ENCODE assay signal across 8 mouse cellular contexts in genomic region chr19:46960101-46961046, GRCm38 (mm10). TPM values are rescaled to one million over a fixed set of nuclear protein-coding genes. Genes with fewer than 3 reads are reported as not detected.
DNase-seq lines count a peak whose midpoint lies in the region; ATAC-seq and TF ChIP-seq lines count a peak whose summit lies in the region.

No protein-coding gene starts in this region.

- peak overlapping the region; percentile 83 for H3K4me3 ChIP-seq in left cerebral cortex, adult 2 months
- H3K4me3 ChIP-seq in cortical plate, adult 2 months (ENCODE audit: insufficient read depth, low read length): peak overlapping the region; percentile 62
- peak overlapping the region; percentile 79 for H3K4me3 ChIP-seq in hindbrain, postnatal 0 days (ENCODE audit: low read length)
- peak overlapping the region; percentile 70 for H3K4me3 ChIP-seq in neural tube, embryonic 12.5 days

- no peak for DNase-seq in left cerebral cortex, adult 2 months (ENCODE audit: extremely low spot score in 1 of 2, low spot score in 2 of 2)
- no peak for DNase-seq in left cerebral cortex, adult 11 months (ENCODE audit: low spot score)
- no peak for DNase-seq in hindbrain, postnatal 0 days (ENCODE audit: low spot score)
- DNase-seq in adipocyte (ENCODE audit: low spot score): no peak
- DNase-seq in adrenal gland, adult 8-10 months: no peak
- no peak for DNase-seq in MN1 (ENCODE audit: low spot score)

- H3K27me3 ChIP-seq in hindbrain, postnatal 0 days (ENCODE audit: insufficient read depth, low read length): no peaks in the 10 kb centered on the region
- H3K27me3 ChIP-seq in neural tube, embryonic 12.5 days (replicated peaks): no peaks in the 10 kb centered on the region

- TF ChIP-seq POLR2A in cortical plate, adult 2 months (IDR thresholded peaks at IDR 0.05; ENCODE audit: extremely low read depth, insufficient read depth, low read length): no peak

- H3K4me2 ChIP-seq in hindbrain, postnatal 0 days (ENCODE audit: low read depth, low read length): peak overlapping the region; percentile 73
- H3K4me2 ChIP-seq in neural tube, embryonic 12.5 days (replicated peaks): peak overlapping the region; percentile 73

- H3K36me3 ChIP-seq in hindbrain, postnatal 0 days (ENCODE audit: insufficient read depth, low read length): no peaks in the 10 kb centered on the region
- H3K36me3 ChIP-seq in neural tube, embryonic 12.5 days: no peaks in the 10 kb centered on the region

- 73% methylated on average over 13 of the region's 13 CpGs for WGBS in hindbrain, postnatal 0 days
- WGBS in neural tube, embryonic 12.5 days: 84% methylated on average over 13 of the region's 13 CpGs

- peak overlapping the region; percentile 96 for H3K27ac ChIP-seq in left cerebral cortex, adult 2 months
- 0 out of 2 replicates have a peak overlapping the region, but pooled peaks have one; percentile 60 for H3K27ac ChIP-seq in cortical plate, adult 2 months (ENCODE audit: insufficient read depth, low read length)
- H3K27ac ChIP-seq in hindbrain, postnatal 0 days: peak overlapping the region; percentile 100
- H3K27ac ChIP-seq in neural tube, embryonic 12.5 days: no peak overlapping the region

- intact Hi-C loops in left cerebral cortex, adult 2 months (cut with DNase I): loop anchor here (1.0 to 10.0 kb wide), 2 partner anchors 51 to 196 kb away; partner anchors contain the start of gene Cnnm2

- ATAC-seq in hindbrain, postnatal 0 days: no peak
- no peak for ATAC-seq in neural tube, embryonic 12.5 days (ENCODE audit: low FRiP score, low read depth)

- H3K4me1 ChIP-seq in cortical plate, adult 2 months (ENCODE audit: control insufficient read depth, insufficient read depth, low read length): peaks cover 7% of the 10 kb centered on the region; the same call in 1 of the 2 replicates
- peaks cover 15% of the 10 kb centered on the region for H3K4me1 ChIP-seq in hindbrain, postnatal 0 days (ENCODE audit: insufficient read depth, low read length)
- peaks cover 16% of the 10 kb centered on the region; the same call in 1 of the 2 replicates for H3K4me1 ChIP-seq in neural tube, embryonic 12.5 days

- H3K9me3 ChIP-seq in hindbrain, postnatal 0 days (ENCODE audit: low read length): no peaks in the 10 kb centered on the region
- H3K9me3 ChIP-seq in neural tube, embryonic 12.5 days: no peaks in the 10 kb centered on the region

- peak overlapping the region; percentile 88 for H3K9ac ChIP-seq in hindbrain, postnatal 0 days (replicated peaks; ENCODE audit: low read length)
- peak overlapping the region; percentile 86; the same call in 1 of the 2 replicates for H3K9ac ChIP-seq in neural tube, embryonic 12.5 days

- TF ChIP-seq CTCF in left cerebral cortex, adult 2 months (IDR thresholded peaks at IDR 0.05): no peak
- TF ChIP-seq CTCF in cortical plate, adult 2 months (IDR thresholded peaks at IDR 0.05; ENCODE audit: extremely low read depth, insufficient read depth, low read length): no peak
- no peak for TF ChIP-seq CTCF in hindbrain, postnatal 0 days (IDR thresholded peaks at IDR 0.05; ENCODE audit: low read depth)

RNA-seq across cellular contexts. Expression of gene Ina, which starts 54.1 kb away (rescaled TPM):
- total RNA-seq in left cerebral cortex, adult 2 months (2021): 100 to 1,000 TPM; 219 to 227 TPM
- 124 and 127 TPM in 2 replicates for polyA plus RNA-seq in cortical plate, adult 2 months (2012; rRNA removed)
- total RNA-seq in hindbrain, postnatal 0 days (2014; rRNA removed): 217 and 280 TPM in 2 replicates
- polyA plus RNA-seq in hindbrain, postnatal 0 days (2015; fragmentation: Nextera tagmentation; extraction: Ambion mirVana): 294 and 315 TPM in 2 replicates
- 632 and 642 TPM in 2 replicates for polyA plus RNA-seq in neural tube, embryonic 12.5 days (2016; fragmentation: Nextera tagmentation; extraction: Ambion mirVana)
- total RNA-seq in adrenal gland, adult 8-10 months (2022): 1 to 10 TPM; 6.1 to 9.9 (median 7.6) TPM

RNA-seq across cellular contexts. Expression of gene Nt5c2, which starts 54.6 kb away (rescaled TPM):
- 10 to 100 TPM; 73.7 to 82.1 TPM for total RNA-seq in left cerebral cortex, adult 2 months (2021)
- polyA plus RNA-seq in cortical plate, adult 2 months (2012; rRNA removed): 46.7 and 50.3 TPM in 2 replicates
- total RNA-seq in hindbrain, postnatal 0 days (2014; rRNA removed): 43.4 and 44.2 TPM in 2 replicates
- polyA plus RNA-seq in hindbrain, postnatal 0 days (2015; fragmentation: Nextera tagmentation; extraction: Ambion mirVana): 79.8 and 80.7 TPM in 2 replicates
- polyA plus RNA-seq in neural tube, embryonic 12.5 days (2016; fragmentation: Nextera tagmentation; extraction: Ambion mirVana): 76.9 and 81.5 TPM in 2 replicates
- 10 to 100 TPM; 44.2 to 83.0 (median 65.5) TPM for total RNA-seq in adrenal gland, adult 8-10 months (2022)

Comparison
In these comparisons a context has a peak if more than half of its experiments do, and no peak if none do; other contexts are left out.
1. RNA of gene Ina, which starts 54.1 kb away (total RNA-seq): 219 to 227 TPM in left cerebral cortex, adult 2 months and 217 to 280 TPM in hindbrain, postnatal 0 days; 6.1 to 9.9 TPM in adrenal gland, adult 8-10 months; every median in the first group is over 10 times any median in the second.
2. Peak in every context shown above with its lines, with median percentiles within 50 percentile points of each other: H3K4me3 ChIP-seq.